Mouse (Mus musculus): ENCODE results near the gene Gm20489. TPM values are rescaled to one million over a fixed set of nuclear protein-coding genes. Genes with fewer than 3 reads are reported as not detected.

Gene Gm20489
- polyA plus RNA-seq (2014; fragmentation: Nextera tagmentation; extraction: Ambion mirVana): not detected in 2 replicates

- 44% methylated on average over 3 of the region's 3 CpGs for WGBS
- H3K4me2 ChIP-seq (ENCODE audit: low read length): no peak within 1 kb of the TSS
Observed at GRCm38 (mm10) chrX:101268755-101269124, at the start of gene Gm20489. Gene Gm20489, minus strand, starts transcription at chrX:101269023.

GRCm38 (mm10) chrX:101313625-101314359 is 45.0 kb upstream of the Gm20489 start:
- DNase-seq (ENCODE audit: low spot score) (no peak), ATAC-seq (replicated peaks; ENCODE audit: low FRiP score, low TSS enrichment, low read depth) (no peak)
- Histone ChIP-seq H3K4me1 (replicated peaks; ENCODE audit: control insufficient read depth, insufficient read depth, low read length) (no peaks in the 10 kb centered on the region), H3K4me3 (ENCODE audit: low read depth, low read length) (no peak overlapping the region), H3K9me3 (ENCODE audit: control insufficient read depth, low read length) (no peaks in the 10 kb centered on the region), H3K27ac (ENCODE audit: low read depth) (no peak overlapping the region), H3K9ac (ENCODE audit: low read length) (no peak overlapping the region), H3K27me3 (replicated peaks; ENCODE audit: control insufficient read depth, insufficient read depth, low read length) (0 out of 2 replicates have a peak, but pooled peaks cover 3% of the 10 kb centered on the region), H3K4me2 (ENCODE audit: low read length) (no peak overlapping the region), H3K36me3 (ENCODE audit: control insufficient read depth, insufficient read depth, low read length) (no peaks in the 10 kb centered on the region)
- WGBS: 46% methylated on average over 6 of the region's 6 CpGs

More at GRCm38 (mm10) chrX:101268755-101269124, at the start of gene Gm20489:
- Histone ChIP-seq H3K9ac (ENCODE audit: low read length) (no peak within 1 kb of the TSS), H3K9me3 (ENCODE audit: control insufficient read depth, low read length) (no peaks in the 10 kb centered on the region), H3K36me3 (ENCODE audit: control insufficient read depth, insufficient read depth, low read length) (no peaks in the 10 kb centered on the region), H3K4me3 (ENCODE audit: low read depth, low read length) (no peak within 1 kb of the TSS), H3K27ac (ENCODE audit: low read depth) (no peak within 1 kb of the TSS), H3K4me1 (replicated peaks; ENCODE audit: control insufficient read depth, insufficient read depth, low read length) (no peaks in the 10 kb centered on the region), H3K27me3 (replicated peaks; ENCODE audit: control insufficient read depth, insufficient read depth, low read length) (no peaks in the 10 kb centered on the region; the same call in 1 of the 2 replicates)
- DNase-seq (ENCODE audit: low spot score) (no peak), ATAC-seq (replicated peaks; ENCODE audit: low FRiP score, low TSS enrichment, low read depth) (no peak)

GRCm38 (mm10) chrX:101309299-101309698 is 40.5 kb upstream of the Gm20489 start:
- no peak overlapping the region for H3K9ac ChIP-seq (ENCODE audit: low read length)
- 89% methylated on average over 5 of the region's 5 CpGs for WGBS
- no peak for DNase-seq (ENCODE audit: low spot score)
- H3K27ac ChIP-seq (ENCODE audit: low read depth): no peak overlapping the region
- H3K27me3 ChIP-seq (replicated peaks; ENCODE audit: control insufficient read depth, insufficient read depth, low read length): no peaks in the 10 kb centered on the region
- no peak for ATAC-seq (replicated peaks; ENCODE audit: low FRiP score, low TSS enrichment, low read depth)
- no peaks in the 10 kb centered on the region for H3K36me3 ChIP-seq (ENCODE audit: control insufficient read depth, insufficient read depth, low read length)
- H3K4me3 ChIP-seq (ENCODE audit: low read depth, low read length): no peak overlapping the region
- H3K4me1 ChIP-seq (replicated peaks; ENCODE audit: control insufficient read depth, insufficient read depth, low read length): no peaks in the 10 kb centered on the region
- H3K4me2 ChIP-seq (ENCODE audit: low read length): no peak overlapping the region
- H3K9me3 ChIP-seq (ENCODE audit: control insufficient read depth, low read length): no peaks in the 10 kb centered on the region

- Histone ChIP-seq H3K9ac (ENCODE audit: low read length) (no peak overlapping the region), H3K27ac (ENCODE audit: low read depth) (no peak overlapping the region), H3K36me3 (ENCODE audit: control insufficient read depth, insufficient read depth, low read length) (no peaks in the 10 kb centered on the region), H3K9me3 (ENCODE audit: control insufficient read depth, low read length) (no peaks in the 10 kb centered on the region), H3K4me3 (ENCODE audit: low read depth, low read length) (no peak overlapping the region), H3K27me3 (replicated peaks; ENCODE audit: control insufficient read depth, insufficient read depth, low read length) (no peaks in the 10 kb centered on the region), H3K4me1 (replicated peaks; ENCODE audit: control insufficient read depth, insufficient read depth, low read length) (no peaks in the 10 kb centered on the region), H3K4me2 (ENCODE audit: low read length) (no peak overlapping the region)
- DNase-seq (ENCODE audit: low spot score): no peak
- 64% methylated on average over 2 of the region's 2 CpGs for WGBS
- ATAC-seq (replicated peaks; ENCODE audit: low FRiP score, low TSS enrichment, low read depth): no peak
Observed at GRCm38 (mm10) chrX:101304646-101305045, 35.8 kb upstream of the Gm20489 start.

GRCm38 (mm10) chrX:101301654-101302053 is 32.8 kb upstream of the Gm20489 start:
- H3K4me1 ChIP-seq (replicated peaks; ENCODE audit: control insufficient read depth, insufficient read depth, low read length): no peaks in the 10 kb centered on the region
- WGBS: 76% methylated on average over 9 of the region's 9 CpGs
- H3K4me2 ChIP-seq (ENCODE audit: low read length): no peak overlapping the region
- ATAC-seq (replicated peaks; ENCODE audit: low FRiP score, low TSS enrichment, low read depth): no peak
- H3K9ac ChIP-seq (ENCODE audit: low read length): no peak overlapping the region
- H3K4me3 ChIP-seq (ENCODE audit: low read depth, low read length): no peak overlapping the region
- H3K36me3 ChIP-seq (ENCODE audit: control insufficient read depth, insufficient read depth, low read length): 0 out of 2 replicates have a peak, but pooled peaks cover 4% of the 10 kb centered on the region
- H3K27me3 ChIP-seq (replicated peaks; ENCODE audit: control insufficient read depth, insufficient read depth, low read length): no peaks in the 10 kb centered on the region
- DNase-seq (ENCODE audit: low spot score): no peak
- H3K9me3 ChIP-seq (ENCODE audit: control insufficient read depth, low read length): no peaks in the 10 kb centered on the region
- no peak overlapping the region for H3K27ac ChIP-seq (ENCODE audit: low read depth)

- Histone ChIP-seq H3K27ac (ENCODE audit: low read depth) (no peak overlapping the region), H3K27me3 (replicated peaks; ENCODE audit: control insufficient read depth, insufficient read depth, low read length) (no peaks in the 10 kb centered on the region), H3K4me3 (ENCODE audit: low read depth, low read length) (peak overlapping the region; percentile 26), H3K4me2 (ENCODE audit: low read length) (peak overlapping the region; percentile 47), H3K4me1 (replicated peaks; ENCODE audit: control insufficient read depth, insufficient read depth, low read length) (no peaks in the 10 kb centered on the region), H3K9ac (ENCODE audit: low read length) (no peak overlapping the region), H3K9me3 (ENCODE audit: control insufficient read depth, low read length) (no peaks in the 10 kb centered on the region), H3K36me3 (ENCODE audit: control insufficient read depth, insufficient read depth, low read length) (0 out of 2 replicates have a peak, but pooled peaks cover 4% of the 10 kb centered on the region)
- no peak for ATAC-seq (replicated peaks; ENCODE audit: low FRiP score, low TSS enrichment, low read depth)
- DNase-seq (ENCODE audit: low spot score): no peak
- WGBS: 30% methylated on average over 12 of the region's 13 CpGs
Observed at GRCm38 (mm10) chrX:101300427-101301030, 31.7 kb upstream of the Gm20489 start.

- ATAC-seq (replicated peaks; ENCODE audit: low FRiP score, low TSS enrichment, low read depth) (peak; percentile 44), DNase-seq (ENCODE audit: low spot score) (no peak)
- Histone ChIP-seq H3K36me3 (ENCODE audit: control insufficient read depth, insufficient read depth, low read length) (peaks cover 9% of the 10 kb centered on the region), H3K4me1 (replicated peaks; ENCODE audit: control insufficient read depth, insufficient read depth, low read length) (no peaks in the 10 kb centered on the region), H3K27ac (ENCODE audit: low read depth) (no peak overlapping the region), H3K4me3 (ENCODE audit: low read depth, low read length) (peak overlapping the region; percentile 26), H3K9ac (ENCODE audit: low read length) (no peak overlapping the region), H3K9me3 (ENCODE audit: control insufficient read depth, low read length) (no peaks in the 10 kb centered on the region), H3K4me2 (ENCODE audit: low read length) (peak overlapping the region; percentile 47), H3K27me3 (replicated peaks; ENCODE audit: control insufficient read depth, insufficient read depth, low read length) (no peaks in the 10 kb centered on the region)
- WGBS: 16% methylated on average over 12 of the region's 13 CpGs
Observed at GRCm38 (mm10) chrX:101299473-101300426, 30.9 kb upstream of the Gm20489 start.

GRCm38 (mm10) chrX:101299055-101299454 is 30.2 kb upstream of the Gm20489 start, which contains the start of gene Nlgn3:
Gene Nlgn3, plus strand, starts transcription at chrX:101299168.
- Histone ChIP-seq H3K4me1 (replicated peaks; ENCODE audit: control insufficient read depth, insufficient read depth, low read length) (no peaks in the 10 kb centered on the region), H3K4me3 (ENCODE audit: low read depth, low read length) (peak within 1 kb of the TSS; percentile 26), H3K9me3 (ENCODE audit: control insufficient read depth, low read length) (no peaks in the 10 kb centered on the region), H3K36me3 (ENCODE audit: control insufficient read depth, insufficient read depth, low read length) (peaks cover 15% of the 10 kb centered on the region), H3K4me2 (ENCODE audit: low read length) (peak within 1 kb of the TSS; percentile 47), H3K9ac (ENCODE audit: low read length) (no peak within 1 kb of the TSS), H3K27ac (ENCODE audit: low read depth) (no peak within 1 kb of the TSS), H3K27me3 (replicated peaks; ENCODE audit: control insufficient read depth, insufficient read depth, low read length) (no peaks in the 10 kb centered on the region)
- DNase-seq (ENCODE audit: low spot score) (peak; percentile 53), ATAC-seq (replicated peaks; ENCODE audit: low FRiP score, low TSS enrichment, low read depth) (no peak; the same call in 1 of the 2 replicates)
- 20% methylated on average over 22 of the region's 24 CpGs for WGBS
